Mouse (Mus musculus) layer of hippocampus, adult 18-20 months (tissue): ENCODE data around the gene Atp2b4. TPM values are rescaled to one million over a fixed set of nuclear protein-coding genes. Genes with fewer than 3 reads are reported as not detected.
A peak's percentile ranks its signal among the peaks of the same experiment; 100 is the strongest.

Experiments
- DNase-seq, 2 experiments: peaks; one replicate each; pipeline ENCODE4 v3.0.0; 2022; ENCODE audit warnings: low spot score in 2 of 2
- total RNA-seq, 2 experiments: library from RNA; stranded (reverse); gene quantifications; 2 replicates each; pipeline ENCODE4 v1.2.3; 2021

Gene Atp2b4
- total RNA-seq, 2 experiments from 2014 or later = 70.4 to 100 TPM

DNA sequence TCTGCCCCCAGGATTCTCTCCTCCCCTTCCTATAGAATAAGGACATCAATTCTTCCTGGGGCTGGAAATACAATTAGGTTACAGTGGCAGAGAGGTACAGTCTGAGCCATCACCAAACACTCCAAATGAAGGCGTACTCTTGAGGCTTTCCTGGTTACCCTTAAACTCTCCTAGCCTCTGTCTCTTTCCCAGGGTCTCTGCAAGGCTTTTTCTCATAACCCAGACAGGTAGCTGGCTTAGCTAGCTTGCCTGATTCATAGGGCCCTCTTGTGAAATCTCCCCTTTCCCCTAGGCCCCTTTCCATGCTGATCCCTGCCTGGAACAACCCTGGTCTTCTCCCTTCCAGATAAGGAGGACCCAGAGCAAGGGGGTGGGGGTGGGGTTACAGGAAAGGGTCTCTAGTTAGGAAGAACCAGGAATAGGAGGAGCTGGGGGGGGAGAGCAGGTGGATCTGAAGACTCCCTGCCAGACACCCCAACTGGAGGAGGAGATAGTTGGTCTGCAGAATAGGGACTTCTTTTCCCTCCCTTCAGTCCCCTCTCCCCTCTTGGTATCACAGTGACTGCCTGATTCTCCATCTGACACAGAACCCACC lies 1.9 kb downstream of the Atp2b4 start:
- no peak for DNase-seq

DNA sequence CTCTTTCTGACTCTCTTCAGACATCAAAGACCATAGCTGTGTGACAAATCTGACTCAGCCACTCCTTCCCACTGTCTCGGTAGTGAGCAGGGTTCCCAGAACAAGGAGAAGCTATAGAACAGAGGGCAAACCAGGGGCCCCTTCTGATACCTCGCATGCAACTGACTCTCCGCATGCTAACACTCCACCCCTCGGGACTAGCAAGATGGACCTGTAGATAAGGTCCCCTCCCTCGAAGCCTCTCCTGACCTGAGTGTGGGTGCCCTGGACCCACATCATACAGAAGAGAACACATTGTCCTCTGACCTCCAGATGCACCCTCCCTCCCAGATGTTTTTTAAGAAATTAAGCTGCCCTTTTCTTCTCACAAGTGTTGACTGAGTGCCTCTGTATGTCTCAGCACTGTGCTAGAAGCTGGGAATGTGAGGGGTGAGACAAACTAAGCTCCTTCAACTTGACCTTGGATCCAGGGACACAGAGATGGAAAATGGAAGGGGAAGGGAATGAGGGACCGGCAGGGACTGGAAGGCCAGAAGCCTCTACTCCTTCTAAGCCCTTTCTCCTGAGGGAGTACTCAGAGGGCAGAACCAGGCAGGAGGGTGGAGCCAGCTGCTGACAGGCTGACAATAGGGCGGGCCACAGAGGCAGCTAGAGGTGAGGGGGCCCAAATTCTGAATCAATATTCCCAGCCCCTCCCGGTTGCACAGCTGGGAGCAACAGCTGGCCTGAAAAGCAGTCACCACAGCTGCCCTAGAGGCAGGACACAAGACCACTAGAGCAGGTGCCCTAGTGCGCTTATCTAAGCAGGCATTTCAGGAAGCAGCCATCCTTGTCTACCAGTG lies 2.6 kb downstream of the Atp2b4 start:
- DNase-seq = no peak

DNA sequence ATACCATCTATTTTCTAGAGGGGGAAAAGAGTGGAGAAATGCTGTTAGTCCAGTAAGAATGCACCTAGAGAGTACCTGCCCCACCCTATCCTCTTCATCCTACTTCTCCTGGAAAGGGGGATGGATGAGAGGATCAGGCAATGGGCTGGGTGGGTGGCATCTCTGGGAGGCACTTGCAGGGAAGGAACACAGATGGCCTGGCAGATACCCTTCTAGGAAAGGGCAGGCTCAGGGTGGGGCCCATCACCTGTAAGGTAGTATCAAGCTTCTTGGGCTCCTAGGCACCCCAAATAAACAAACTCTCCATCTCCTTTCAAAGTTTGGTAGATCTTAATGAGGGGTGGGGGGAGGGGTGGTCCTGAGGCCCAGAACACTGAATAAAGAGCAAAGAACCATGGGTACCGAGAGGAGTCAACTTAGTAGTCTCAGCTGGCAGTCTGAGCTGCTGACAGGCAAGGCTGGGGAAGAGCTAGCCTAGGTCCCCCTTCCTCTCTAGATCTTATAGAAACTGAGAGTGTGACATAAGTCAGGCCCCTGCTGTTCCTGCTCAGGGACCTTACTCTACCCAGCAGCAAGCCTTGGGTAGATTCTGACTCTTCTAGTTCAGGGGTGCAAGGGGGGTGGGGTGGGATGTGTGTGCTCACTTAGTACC lies 3.4 kb downstream of the Atp2b4 start:
- no peak for DNase-seq

DNA sequence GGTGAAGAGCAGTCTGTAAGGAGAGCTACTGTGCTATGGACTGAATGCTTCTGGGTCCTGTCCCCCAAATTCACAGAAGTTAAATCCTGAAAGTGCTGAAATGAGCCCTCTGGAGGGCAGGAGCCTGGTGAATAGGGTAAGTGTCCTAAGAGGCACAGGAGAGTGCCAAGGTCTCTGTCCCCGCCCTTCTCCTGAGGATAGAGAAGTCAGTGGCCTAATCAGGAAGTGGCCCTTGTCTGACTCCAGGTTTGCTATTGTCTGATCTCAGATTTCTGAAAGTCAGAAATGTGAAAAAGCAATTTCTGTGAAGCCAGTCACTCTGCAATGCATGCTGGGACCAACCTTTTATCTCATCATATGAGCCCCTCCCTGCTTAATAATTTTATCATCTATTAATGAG lies 7.2 kb downstream of the Atp2b4 start:
- DNase-seq = no peak

GRCm38 (mm10) chr1:133790011-133790410 lies 10.8 kb downstream of the Atp2b4 start:
- no peak for DNase-seq

- no peak for DNase-seq
Observed at GRCm38 (mm10) chr1:133788864-133789263, 12.0 kb downstream of the Atp2b4 start.

DNA sequence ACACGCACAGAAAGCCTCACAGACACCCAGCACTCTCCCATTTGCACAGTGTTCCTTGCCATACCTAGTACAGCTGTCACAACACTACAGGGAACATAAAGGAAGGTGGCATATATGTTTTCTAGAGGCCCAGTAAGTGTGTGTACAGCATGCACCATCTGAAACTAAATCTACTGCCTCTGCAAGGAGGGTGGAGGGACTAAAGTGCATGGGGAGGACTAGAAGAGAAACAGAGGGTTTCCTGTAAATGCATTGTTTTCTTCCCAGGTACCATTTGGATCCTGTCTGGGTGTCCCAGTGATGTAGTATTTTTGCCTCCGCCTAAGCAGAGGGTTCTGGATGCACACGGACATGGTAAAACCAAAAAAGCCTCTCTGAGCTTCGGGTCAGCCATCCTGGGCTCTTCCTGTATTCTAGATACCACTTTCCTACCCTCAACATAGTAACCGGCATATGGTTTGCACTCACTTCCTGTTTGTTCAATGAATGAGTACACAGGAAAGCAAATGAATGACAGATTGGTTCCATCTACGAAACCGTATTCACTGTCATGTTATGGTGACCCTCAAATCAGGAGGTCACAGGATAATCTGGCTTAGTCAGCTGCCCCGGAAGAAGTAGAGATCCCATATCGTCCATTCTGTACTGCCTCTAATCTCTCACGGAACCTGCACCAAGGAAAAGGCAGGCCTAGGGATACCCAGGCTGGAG lies 13.2 kb downstream of the Atp2b4 start:
- DNase-seq = no peak

GRCm38 (mm10) chr1:133784621-133785020 lies 16.2 kb downstream of the Atp2b4 start:
- DNase-seq = no peak

DNA sequence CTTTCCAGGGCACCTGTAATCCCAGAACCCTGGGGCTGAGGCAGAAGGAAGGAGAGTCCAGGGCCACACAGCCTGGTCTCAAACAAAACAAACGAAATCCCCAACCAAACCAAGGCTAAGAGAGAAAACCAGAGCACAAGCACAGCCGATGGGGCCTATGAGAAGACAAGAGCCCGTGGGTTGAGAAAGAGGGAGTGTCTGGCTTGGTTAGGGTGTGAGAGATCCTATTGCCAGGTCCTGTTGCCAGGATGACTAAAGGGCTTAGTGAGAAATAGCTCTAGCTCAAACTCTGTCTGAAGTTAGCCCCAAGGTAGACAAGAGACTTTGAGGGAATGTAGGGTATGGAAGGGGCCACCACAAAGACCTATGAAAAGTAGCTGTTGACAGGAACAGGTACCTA lies 19.3 kb downstream of the Atp2b4 start:
- no peak for DNase-seq

- no peak for DNase-seq
Observed at GRCm38 (mm10) chr1:133779043-133779442, 21.8 kb downstream of the Atp2b4 start.

DNA sequence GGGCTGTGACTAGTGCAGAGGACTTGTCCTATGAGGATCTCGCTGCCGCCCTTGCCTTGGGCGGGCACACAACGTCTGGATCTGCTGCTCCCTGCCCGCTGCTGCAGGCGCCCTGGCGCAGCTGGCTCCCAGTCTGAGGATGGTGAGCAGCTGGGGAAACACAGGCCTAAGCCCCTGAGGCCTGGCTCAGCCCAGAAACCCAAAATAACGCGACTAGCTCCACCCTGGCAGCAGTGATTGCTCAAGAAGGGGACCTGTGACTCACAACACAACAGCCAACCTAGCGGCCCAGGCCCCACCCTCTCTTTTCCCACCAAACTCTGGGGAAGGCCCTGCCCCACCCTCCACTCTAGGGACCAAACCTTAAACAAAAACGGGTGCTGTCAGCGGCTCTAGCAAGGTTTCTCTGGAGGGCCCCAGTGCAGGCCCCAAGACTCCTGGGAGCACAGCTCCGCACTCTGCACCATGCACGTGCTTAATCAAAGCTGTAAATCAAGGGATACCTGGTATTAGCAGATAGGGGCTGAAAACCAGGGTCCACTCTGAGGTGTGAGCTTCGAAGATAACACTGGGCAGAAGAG lies 23.1 kb downstream of the Atp2b4 start:
- no peak for DNase-seq

DNA sequence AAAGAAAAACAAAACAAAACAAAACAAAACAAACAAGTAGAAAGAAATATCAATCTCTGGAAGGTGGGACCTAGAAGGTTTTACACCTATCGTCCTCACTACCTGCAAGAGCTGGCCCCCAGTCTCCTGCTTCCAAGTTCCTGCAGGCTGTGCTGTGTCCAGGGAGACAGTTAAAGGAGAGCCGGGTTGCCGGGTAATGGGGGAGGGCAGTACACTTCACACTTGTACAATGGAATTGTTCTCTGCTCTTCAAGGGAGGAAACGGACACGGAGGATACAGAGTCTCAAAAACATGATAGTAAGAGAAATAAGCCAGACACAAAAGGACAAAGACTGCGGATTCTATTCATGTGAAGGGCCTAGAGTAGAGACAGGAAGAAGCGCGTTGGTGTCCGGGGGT lies 28.3 kb downstream of the Atp2b4 start:
- DNase-seq = no peak

DNA sequence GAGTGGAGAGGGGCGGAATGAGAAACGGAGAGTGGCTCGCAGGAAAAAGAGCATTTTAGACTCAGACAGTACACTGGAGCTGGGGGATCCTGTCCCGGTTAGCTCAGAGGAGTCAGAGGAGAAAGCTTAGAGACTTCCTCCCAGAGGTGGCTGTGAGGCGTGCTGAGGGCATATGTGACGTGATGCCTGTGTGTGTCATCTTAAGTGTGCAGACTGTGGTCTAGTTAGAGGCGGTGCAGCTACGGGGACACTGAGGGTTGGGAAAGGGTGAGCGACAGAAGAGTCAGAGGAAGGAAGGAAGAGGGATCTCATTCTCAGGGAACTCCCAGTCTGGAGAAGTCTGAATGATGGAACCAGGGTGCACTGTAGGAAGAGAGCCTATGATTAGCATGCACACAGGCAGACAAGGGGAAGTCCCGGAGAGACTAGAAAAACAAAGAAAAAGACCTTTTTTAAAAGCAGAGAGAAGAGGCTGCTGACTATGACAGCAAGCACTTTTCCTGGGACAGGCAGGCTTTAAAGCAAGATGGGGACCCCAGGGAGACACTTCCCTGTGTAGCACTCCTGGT lies 28.9 kb downstream of the Atp2b4 start:
- no peak for DNase-seq

GRCm38 (mm10) chr1:133767994-133768393 lies 32.8 kb downstream of the Atp2b4 start:
- DNase-seq = no peak

- no peak for DNase-seq
Observed at GRCm38 (mm10) chr1:133766901-133767529, 33.8 kb downstream of the Atp2b4 start.

DNA sequence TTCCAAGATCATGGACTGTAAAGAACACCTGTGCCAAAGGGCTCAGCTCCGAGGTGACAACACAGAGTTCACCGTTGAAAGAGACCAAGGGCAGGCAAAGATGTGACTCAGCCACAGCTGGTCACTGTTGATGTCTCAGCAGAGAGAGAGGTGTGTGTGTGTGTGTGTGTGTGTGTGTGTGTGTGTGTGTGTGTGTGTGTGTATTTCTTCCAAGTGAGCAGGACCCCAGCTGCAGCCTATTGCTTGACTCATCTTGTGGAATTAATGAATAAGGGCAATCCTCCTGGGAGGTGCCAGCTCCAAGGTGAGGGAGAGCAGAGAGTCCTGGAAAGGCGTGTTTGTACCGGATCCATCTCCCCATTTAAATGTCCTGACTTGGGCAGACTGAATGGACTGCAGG lies 35.5 kb downstream of the Atp2b4 start:
- no peak for DNase-seq

GRCm38 (mm10) chr1:133762946-133763422 lies 37.9 kb downstream of the Atp2b4 start:
- peak; percentile 53 to 68 for DNase-seq

GRCm38 (mm10) chr1:133761278-133761677 lies 39.6 kb downstream of the Atp2b4 start:
- DNase-seq = no peak

DNA sequence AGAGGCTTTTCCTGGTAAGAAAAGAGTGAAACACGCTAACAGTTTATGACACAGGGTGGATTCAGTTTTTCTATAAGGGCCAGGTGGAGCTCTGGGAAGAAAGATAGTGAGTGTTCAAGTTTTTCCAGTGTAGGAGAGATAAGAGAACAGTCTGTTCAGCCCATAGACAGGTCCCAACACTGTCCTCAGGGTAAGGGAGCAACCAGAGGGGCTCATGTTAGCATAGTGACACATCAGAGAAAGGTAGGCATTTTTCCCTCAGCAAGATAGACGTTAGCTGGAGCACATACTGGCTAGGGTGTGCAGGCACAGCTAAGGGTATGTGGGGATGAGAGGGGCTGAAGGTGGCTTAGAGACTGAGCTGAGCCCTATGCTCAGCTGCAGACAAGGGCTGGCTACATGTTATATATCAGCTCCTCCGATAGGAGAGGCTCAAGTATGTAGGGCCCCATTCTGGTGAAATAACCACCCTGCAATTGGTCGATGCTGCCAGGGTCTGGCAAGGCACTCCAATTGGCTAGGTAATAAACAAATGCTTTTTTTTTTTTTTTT lies 46.4 kb downstream of the Atp2b4 start:
- no peak for DNase-seq

DNA sequence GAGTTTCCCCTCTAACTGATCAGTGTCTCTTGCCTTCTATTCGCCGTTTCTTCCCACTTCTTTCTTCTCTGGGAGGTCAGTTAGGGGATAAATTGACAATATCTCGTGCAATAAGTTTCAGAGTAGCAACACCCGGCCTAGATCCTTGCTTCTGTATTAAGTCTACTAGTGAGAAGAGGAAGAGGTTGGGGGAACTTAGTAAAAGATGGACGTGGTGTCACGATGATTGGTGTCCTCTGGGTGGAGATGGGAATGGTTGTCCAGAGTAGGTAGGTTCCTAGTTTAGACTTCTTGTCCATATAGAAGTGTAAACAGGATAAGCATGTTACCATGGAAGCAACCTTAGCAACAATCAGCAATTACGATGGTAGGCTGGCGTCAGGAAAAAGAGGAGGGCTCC lies 47.5 kb downstream of the Atp2b4 start:
- DNase-seq = no peak
